Mouse (Mus musculus): ENCODE results near the gene Cstad.

The Cstad gene

GRCm38 (mm10) chr2:30628374-30628773 is 33.5 kb downstream of the Cstad start:
- DNase-seq (ENCODE audit: low read depth, low spot score) = no peak

DNA sequence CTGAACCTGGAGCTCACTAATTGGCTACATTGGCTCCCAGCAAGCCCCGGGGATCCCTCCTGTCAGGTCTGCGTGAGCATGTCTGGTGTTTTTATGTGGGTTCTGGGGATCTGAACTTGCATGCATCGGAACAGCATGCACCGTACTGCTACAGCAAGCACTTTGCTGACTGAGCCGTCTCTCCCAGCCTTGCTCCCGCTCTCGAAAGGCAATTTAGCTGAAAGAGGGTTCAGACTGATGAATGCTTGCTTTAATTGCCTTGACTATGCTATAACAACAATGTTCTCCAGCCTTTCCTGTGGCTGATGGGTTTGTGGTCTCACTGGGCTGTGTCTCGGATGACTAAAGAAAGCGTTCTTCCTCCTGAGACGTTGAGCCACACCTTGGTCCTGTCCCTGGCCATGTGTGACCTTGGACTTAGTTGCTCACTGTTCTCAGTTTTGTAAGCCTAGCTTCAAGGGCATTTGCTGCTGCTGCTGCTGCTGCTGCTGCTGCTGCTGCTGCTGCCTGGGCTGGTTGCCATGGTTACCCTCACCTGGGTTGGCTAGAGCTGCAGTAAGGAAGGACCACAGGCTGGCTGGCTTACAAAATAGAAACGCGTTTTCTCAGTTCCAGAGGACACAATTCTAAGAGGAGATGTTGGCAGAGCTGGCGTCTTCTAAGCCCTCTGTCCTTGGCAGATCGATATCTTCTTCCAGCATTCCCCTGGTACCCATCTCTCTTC is 34.4 kb downstream of the Cstad start:
- peak; percentile 59 for DNase-seq (ENCODE audit: low read depth, low spot score)

- DNase-seq (ENCODE audit: low read depth, low spot score) = no peak
Measured at GRCm38 (mm10) chr2:30629860-30630259, 35.0 kb downstream of the Cstad start.

DNA sequence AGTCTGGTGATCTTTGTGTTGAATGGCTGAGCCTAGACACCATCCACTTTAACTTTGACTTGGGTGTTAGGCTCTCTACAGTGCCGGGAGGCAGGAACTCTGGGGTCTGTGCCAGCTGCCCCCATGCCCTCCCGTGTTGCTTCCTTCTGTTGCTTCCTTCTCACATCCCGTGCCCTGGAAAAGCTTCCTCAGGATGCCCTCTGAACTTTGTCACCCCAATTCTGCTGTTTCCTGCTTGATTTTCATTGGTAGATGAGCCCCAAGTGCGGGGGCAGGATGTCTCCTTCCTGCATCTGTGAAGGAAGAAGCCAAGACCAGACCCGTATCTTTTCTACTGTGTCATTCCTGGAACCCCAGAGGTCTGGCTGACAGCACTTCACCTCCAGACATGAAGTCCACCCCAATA is 41.4 kb downstream of the Cstad start:
- DNase-seq (ENCODE audit: low read depth, low spot score) = no peak

- DNase-seq (ENCODE audit: low read depth, low spot score) = no peak
Measured at GRCm38 (mm10) chr2:30637991-30638390, 43.2 kb downstream of the Cstad start.

- DNase-seq (ENCODE audit: low read depth, low spot score) = peak; percentile 37
Measured at GRCm38 (mm10) chr2:30640021-30640481, 45.2 kb downstream of the Cstad start.

- DNase-seq (ENCODE audit: low read depth, low spot score) = no peak
Measured at GRCm38 (mm10) chr2:30642810-30643209, 48.0 kb downstream of the Cstad start.

DNA sequence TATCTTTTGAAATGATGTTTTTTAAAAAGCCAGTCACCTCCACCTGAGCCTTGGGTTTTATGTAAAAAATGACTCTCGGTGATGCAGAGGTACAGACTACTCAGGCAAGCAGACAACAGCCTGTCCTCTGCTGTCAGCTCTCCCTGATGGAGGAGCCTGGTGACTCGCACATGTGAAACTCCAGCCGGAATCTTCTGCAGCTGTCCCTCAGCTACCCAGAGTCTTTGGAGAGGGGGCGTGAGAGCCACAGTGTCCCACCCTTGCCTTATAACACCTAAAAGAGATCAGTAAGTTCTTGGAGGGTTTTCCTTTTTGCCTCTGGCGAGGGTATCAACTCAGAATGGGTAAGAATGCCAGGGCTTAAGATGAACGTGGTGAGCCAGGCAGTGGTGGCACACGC is 48.6 kb downstream of the Cstad start:
- DNase-seq (ENCODE audit: low read depth, low spot score) = no peak

DNA sequence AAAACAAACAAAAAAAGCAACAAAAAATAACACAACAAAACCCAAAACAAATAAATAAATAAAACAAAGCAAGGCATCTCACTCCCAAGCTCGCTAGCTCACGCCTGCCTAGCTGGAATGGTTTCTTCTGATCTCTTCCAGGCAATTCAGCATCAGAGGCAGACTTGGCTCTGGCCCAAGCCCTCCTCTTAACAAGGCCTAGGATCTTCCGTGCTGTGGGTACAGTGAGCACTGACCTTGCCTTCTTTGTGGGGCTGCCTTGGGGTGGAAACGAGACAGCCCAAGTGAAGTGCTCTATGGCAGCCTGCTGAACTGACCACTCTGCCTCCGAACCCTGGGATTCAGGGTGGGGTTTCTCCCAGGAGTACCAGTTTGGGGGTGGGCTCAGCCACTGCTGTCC is 52.0 kb downstream of the Cstad start:
- DNase-seq (ENCODE audit: low read depth, low spot score) = no peak

DNA sequence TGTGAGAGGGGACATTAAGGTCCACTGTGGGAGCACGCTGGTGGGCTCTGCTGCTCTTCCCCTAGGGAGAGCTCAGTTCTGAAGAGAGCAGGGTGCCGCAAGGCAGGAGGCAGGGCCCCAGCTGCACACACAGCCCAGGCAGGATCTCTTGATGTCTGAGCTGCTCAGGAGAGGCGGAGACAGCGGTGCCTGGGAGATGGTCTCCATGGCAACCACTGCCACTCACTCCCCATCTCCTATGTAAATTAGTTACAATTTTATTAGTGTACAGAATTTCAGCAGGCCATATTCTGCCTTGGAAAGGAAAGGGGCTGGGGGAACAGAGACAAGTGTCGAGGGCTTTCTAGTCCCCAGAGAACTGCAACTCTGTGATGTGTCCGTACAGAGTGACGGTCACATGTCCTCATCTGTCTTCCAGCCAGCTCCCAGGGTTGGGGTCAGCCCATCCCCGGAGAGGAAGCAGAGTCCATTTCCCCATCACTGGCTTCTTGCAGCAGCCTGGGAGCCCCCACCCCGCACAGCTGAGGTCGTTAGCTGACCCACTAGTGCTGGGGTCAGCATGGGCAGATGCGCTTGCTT is 52.6 kb downstream of the Cstad start:
- peak; percentile 57 for DNase-seq (ENCODE audit: low read depth, low spot score)

- DNase-seq (ENCODE audit: low read depth, low spot score) = no peak
Measured at GRCm38 (mm10) chr2:30647882-30648494, 53.1 kb downstream of the Cstad start.

DNA sequence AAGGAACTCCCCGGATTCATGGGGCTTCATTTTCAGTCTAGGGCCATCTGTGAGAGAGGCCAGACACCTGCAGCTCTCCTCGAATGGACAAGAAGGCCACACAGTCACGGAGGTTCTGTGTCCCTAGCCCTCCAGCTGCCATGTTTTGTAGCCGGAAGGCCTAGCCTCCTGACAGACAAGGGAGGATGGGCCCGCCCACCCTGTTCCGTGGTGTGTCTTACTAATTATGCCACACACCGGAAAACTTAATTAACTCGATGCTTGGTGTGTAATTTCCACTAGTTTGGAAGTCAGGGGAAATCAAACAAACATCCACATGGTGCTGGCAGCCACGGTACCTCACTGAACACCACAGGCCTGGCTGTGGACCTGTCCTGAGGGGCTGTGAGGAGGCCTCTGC is 55.4 kb downstream of the Cstad start:
- no peak for DNase-seq (ENCODE audit: low read depth, low spot score)

DNA sequence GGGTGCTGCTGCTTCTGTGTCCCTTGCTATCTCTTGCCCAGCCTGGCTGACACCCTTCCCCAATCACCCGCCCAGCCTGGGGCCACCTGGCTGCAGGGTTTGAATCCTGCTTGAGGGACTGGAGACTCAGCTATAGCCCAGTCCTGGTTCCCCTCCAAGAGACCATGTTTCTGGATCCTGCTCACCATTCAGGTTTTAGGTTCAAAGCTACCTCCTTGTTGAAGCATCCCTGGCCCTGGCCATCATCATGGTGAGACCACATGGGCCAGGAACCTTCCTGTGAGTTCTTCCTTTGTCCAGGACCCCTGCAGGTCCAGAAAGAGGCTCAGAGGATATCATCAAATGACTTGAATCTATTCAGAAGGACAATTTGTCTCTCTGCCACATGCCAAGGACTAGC is 57.0 kb downstream of the Cstad start:
- DNase-seq (ENCODE audit: low read depth, low spot score) = no peak

GRCm38 (mm10) chr2:30652581-30653037 is 57.8 kb downstream of the Cstad start:
- DNase-seq (ENCODE audit: low read depth, low spot score) = peak; percentile 53

DNA sequence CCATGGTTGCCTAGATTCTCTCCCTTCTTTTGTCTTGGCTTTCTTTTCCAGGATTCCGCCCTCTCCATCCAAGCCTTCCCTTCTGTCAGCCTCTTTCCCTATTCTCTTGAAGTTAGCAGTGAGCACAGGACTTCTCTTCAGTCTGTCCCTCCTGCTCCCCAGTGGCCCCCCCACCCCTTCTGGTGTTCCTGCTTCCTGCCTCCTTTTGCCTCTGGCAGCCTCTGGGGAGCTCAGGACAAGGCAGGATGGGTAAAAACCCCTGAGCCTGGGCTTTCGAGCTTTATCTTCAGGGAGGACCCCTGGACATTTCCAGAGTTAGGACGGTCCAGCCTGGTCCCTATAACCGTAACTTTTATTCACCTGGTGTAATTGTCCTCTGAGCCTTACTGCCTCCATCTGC is 58.2 kb downstream of the Cstad start:
- DNase-seq (ENCODE audit: low read depth, low spot score) = no peak

DNA sequence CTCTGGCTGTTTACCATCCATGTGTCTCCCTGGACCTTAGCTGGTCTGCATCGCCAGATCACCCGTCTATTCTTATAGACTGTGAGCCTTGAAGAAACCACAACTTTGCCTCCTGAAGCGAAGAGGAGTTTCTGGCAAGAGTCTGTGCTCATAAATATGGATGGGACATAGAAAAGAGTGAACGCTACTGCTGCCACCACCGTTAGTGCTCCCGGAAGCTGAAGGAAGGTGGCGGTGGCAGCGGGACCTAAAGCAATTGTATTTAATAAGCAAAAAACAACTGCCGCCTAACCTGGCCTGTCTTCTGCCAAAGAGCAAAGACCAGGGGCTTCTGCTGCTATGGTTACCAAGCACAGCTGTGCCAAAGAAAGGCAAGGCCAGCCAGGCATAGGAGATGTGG is 59.3 kb downstream of the Cstad start:
- DNase-seq (ENCODE audit: low read depth, low spot score) = no peak

- no peak for DNase-seq (ENCODE audit: low read depth, low spot score)
Measured at GRCm38 (mm10) chr2:30654582-30654981, 59.7 kb downstream of the Cstad start.

- DNase-seq (ENCODE audit: low read depth, low spot score) = no peak
Measured at GRCm38 (mm10) chr2:30655746-30656145, 60.9 kb downstream of the Cstad start.

GRCm38 (mm10) chr2:30656711-30657555 is 62.1 kb downstream of the Cstad start:
- DNase-seq (ENCODE audit: low read depth, low spot score) = no peak

- peak; percentile 74 for DNase-seq (ENCODE audit: low read depth, low spot score)
Measured at GRCm38 (mm10) chr2:30657674-30658479, 63.0 kb downstream of the Cstad start.

GRCm38 (mm10) chr2:30658480-30658843 is 63.6 kb downstream of the Cstad start:
- peak; percentile 98 for DNase-seq (ENCODE audit: low read depth, low spot score)
